Mouse (Mus musculus) cerebellum, adult 11-12 months (tissue): ENCODE measurements around the gene Akap5.
A peak's percentile ranks its signal among the peaks of the same experiment; 100 is the strongest.

Experiments used
- DNase-seq: peaks from one replicate; pipeline ENCODE4 v3.0.0; 2022

Gene Akap5

GRCm38 (mm10) chr12:76369978-76370830 lies 45.5 kb downstream of the Akap5 start, which contains the start of gene Zbtb1:
Zbtb1 (plus strand) TSS chr12:76370266.
- peak; percentile 87 for DNase-seq

- peak; percentile 67 for DNase-seq
Measured at GRCm38 (mm10) chr12:76370831-76371571, 46.3 kb downstream of the Akap5 start.

GRCm38 (mm10) chr12:76372046-76372445 lies 47.4 kb downstream of the Akap5 start:
- no peak for DNase-seq

- DNase-seq = no peak
Measured at GRCm38 (mm10) chr12:76372881-76373818, 48.5 kb downstream of the Akap5 start.

GRCm38 (mm10) chr12:76373991-76374390 lies 49.3 kb downstream of the Akap5 start:
- no peak for DNase-seq

- no peak for DNase-seq
Measured at GRCm38 (mm10) chr12:76374911-76375310, 50.2 kb downstream of the Akap5 start.

GRCm38 (mm10) chr12:76375506-76375905 lies 50.8 kb downstream of the Akap5 start:
- no peak for DNase-seq

- no peak for DNase-seq
Measured at GRCm38 (mm10) chr12:76376649-76377048, 52.0 kb downstream of the Akap5 start.

GRCm38 (mm10) chr12:76377059-76377458 lies 52.4 kb downstream of the Akap5 start:
- DNase-seq = no peak

- DNase-seq = no peak
Measured at GRCm38 (mm10) chr12:76377726-76378125, 53.0 kb downstream of the Akap5 start.

- DNase-seq = no peak
Measured at GRCm38 (mm10) chr12:76378556-76378955, 53.9 kb downstream of the Akap5 start.

GRCm38 (mm10) chr12:76380151-76380550 lies 55.5 kb downstream of the Akap5 start:
- DNase-seq = no peak
